Comparison of ENCODE assay signal across 18 mouse cellular contexts in genomic region chr10:70507880-70508279, GRCm38 (mm10).
DNase-seq lines count a peak whose midpoint lies in the region; ATAC-seq and TF ChIP-seq lines count a peak whose summit lies in the region.
"Had no signal": no experiment of that assay in that cellular context is flagged by ENCODE, and none has a peak within 500 bp of the region (broad histone marks: within the 10 kb centered on the region; RNA-seq: fewer than 3 reads in every experiment).

No protein-coding gene starts in this region.

- no peak for DNase-seq in lung, postnatal 0 days (ENCODE audit: low spot score)
- no peak for DNase-seq in lung, postnatal 10 days
- DNase-seq in R1 (ENCODE audit: low read depth, low spot score): peak; percentile 72
- peak; percentile 39 for DNase-seq in testis, postnatal 10 days (ENCODE audit: low spot score)
- no peak for DNase-seq in left cerebral cortex, postnatal 4 days
- DNase-seq: cerebellum, adult 8-10 months; heart, postnatal 10 days; kidney, postnatal 14 days; lung, adult 18-20 months; thymus, postnatal 36 days had no signal

- ATAC-seq in intestine, postnatal 0 days: no peak
- no peak for ATAC-seq in intestine, embryonic 16.5 days
- no peak for ATAC-seq in lung, postnatal 0 days
- no peak for ATAC-seq in kidney, embryonic 14.5 days (ENCODE audit: low FRiP score, low TSS enrichment)
- ATAC-seq: CD4-positive, CD25-positive, alpha-beta regulatory T cell, adult 4 months; midbrain, embryonic 16.5 days had no signal

- no peak for TF ChIP-seq EP300 in lung, postnatal 0 days (IDR thresholded peaks at IDR 0.05)

- WGBS in intestine, postnatal 0 days: 86% methylated on average over 3 of the region's 3 CpGs
- WGBS in intestine, embryonic 16.5 days: 93% methylated on average over 3 of the region's 3 CpGs
- 95% methylated on average over 3 of the region's 3 CpGs for WGBS in lung, postnatal 0 days
- 92% methylated on average over 3 of the region's 3 CpGs for WGBS in kidney, embryonic 14.5 days

- peak; percentile 41 for TF ChIP-seq CTCF in intestine, postnatal 0 days (IDR thresholded peaks at IDR 0.05; ENCODE audit: low read depth)
- peak; percentile 34 for TF ChIP-seq CTCF in lung, postnatal 0 days (IDR thresholded peaks at IDR 0.05)

- no peaks in the 10 kb centered on the region for H3K9me3 ChIP-seq in intestine, postnatal 0 days (ENCODE audit: control insufficient read depth)
- H3K9me3 ChIP-seq in intestine, embryonic 16.5 days (ENCODE audit: control insufficient read depth, low read length): peaks cover 5% of the 10 kb centered on the region; the same call in 1 of the 2 replicates
- H3K9me3 ChIP-seq in lung, postnatal 0 days (ENCODE audit: low read length): no peaks in the 10 kb centered on the region
- no peaks in the 10 kb centered on the region for H3K9me3 ChIP-seq in kidney, embryonic 14.5 days (ENCODE audit: control insufficient read depth, low read length)
- H3K9me3 ChIP-seq: hindbrain, embryonic 15.5 days; limb, embryonic 10.5 days had no signal

- H3K27ac ChIP-seq in intestine, postnatal 0 days (ENCODE audit: low read depth, low read length): no peak overlapping the region
- H3K27ac ChIP-seq in intestine, embryonic 16.5 days (ENCODE audit: low read length): no peak overlapping the region
- no peak overlapping the region for H3K27ac ChIP-seq in lung, postnatal 0 days (ENCODE audit: low read length)
- H3K27ac ChIP-seq in kidney, embryonic 14.5 days (ENCODE audit: low read depth, low read length): no peak overlapping the region
- H3K27ac ChIP-seq: forebrain, embryonic 12.5 days; hindbrain, embryonic 15.5 days; limb, embryonic 10.5 days had no signal

- H3K4me2 ChIP-seq in intestine, postnatal 0 days (replicated peaks; ENCODE audit: low read depth): no peak overlapping the region
- no peak overlapping the region for H3K4me2 ChIP-seq in intestine, embryonic 16.5 days (ENCODE audit: low read depth, low read length)
- H3K4me2 ChIP-seq in lung, postnatal 0 days (replicated peaks; ENCODE audit: low read depth, low read length): no peak overlapping the region
- no peak overlapping the region for H3K4me2 ChIP-seq in kidney, embryonic 14.5 days (replicated peaks; ENCODE audit: low read depth, low read length)
- H3K4me2 ChIP-seq: forebrain, embryonic 12.5 days; hindbrain, embryonic 15.5 days had no signal

- intact Hi-C loops in left cerebral cortex, postnatal 4 days (cut with DNase I): no loop called here

- H3K27me3 ChIP-seq in intestine, postnatal 0 days (replicated peaks; ENCODE audit: control insufficient read depth, insufficient read depth, low read length): no peaks in the 10 kb centered on the region
- no peaks in the 10 kb centered on the region for H3K27me3 ChIP-seq in intestine, embryonic 16.5 days (replicated peaks; ENCODE audit: control insufficient read depth, insufficient read depth, low read length)
- H3K27me3 ChIP-seq in lung, postnatal 0 days (replicated peaks; ENCODE audit: insufficient read depth, low read length): no peaks in the 10 kb centered on the region
- H3K27me3 ChIP-seq in kidney, embryonic 14.5 days (ENCODE audit: control insufficient read depth, insufficient read depth, low read length): no peaks in the 10 kb centered on the region
- H3K27me3 ChIP-seq: forebrain, embryonic 12.5 days; hindbrain, embryonic 15.5 days had no signal

- no peak overlapping the region for H3K4me3 ChIP-seq in intestine, postnatal 0 days (ENCODE audit: low read depth, low read length)
- no peak overlapping the region for H3K4me3 ChIP-seq in intestine, embryonic 16.5 days (ENCODE audit: low read length)
- no peak overlapping the region for H3K4me3 ChIP-seq in lung, postnatal 0 days (ENCODE audit: low read depth, low read length)
- H3K4me3 ChIP-seq in kidney, embryonic 14.5 days (ENCODE audit: low read length): no peak overlapping the region
- H3K4me3 ChIP-seq: forebrain, embryonic 12.5 days; hindbrain, embryonic 15.5 days; limb, embryonic 10.5 days had no signal

- no peak overlapping the region for H3K9ac ChIP-seq in intestine, postnatal 0 days (ENCODE audit: low read depth, low read length)
- H3K9ac ChIP-seq in intestine, embryonic 16.5 days (ENCODE audit: low read depth, low read length): no peak overlapping the region
- no peak overlapping the region for H3K9ac ChIP-seq in lung, postnatal 0 days (replicated peaks; ENCODE audit: low read depth)
- H3K9ac ChIP-seq in kidney, embryonic 14.5 days (ENCODE audit: low read depth, low read length): no peak overlapping the region
- H3K9ac ChIP-seq: forebrain, embryonic 12.5 days; hindbrain, embryonic 15.5 days had no signal

- H3K36me3 ChIP-seq in intestine, postnatal 0 days (ENCODE audit: control insufficient read depth, insufficient read depth): no peaks in the 10 kb centered on the region
- no peaks in the 10 kb centered on the region for H3K36me3 ChIP-seq in intestine, embryonic 16.5 days (ENCODE audit: control insufficient read depth, insufficient read depth, low read length)
- no peaks in the 10 kb centered on the region for H3K36me3 ChIP-seq in lung, postnatal 0 days (ENCODE audit: insufficient read depth, low read length)
- no peaks in the 10 kb centered on the region for H3K36me3 ChIP-seq in kidney, embryonic 14.5 days (ENCODE audit: control insufficient read depth, insufficient read depth, low read length)
- H3K36me3 ChIP-seq: forebrain, embryonic 12.5 days; hindbrain, embryonic 15.5 days; limb, embryonic 10.5 days had no signal

- H3K4me1 ChIP-seq in intestine, postnatal 0 days (replicated peaks; ENCODE audit: control insufficient read depth, insufficient read depth, low read length): no peaks in the 10 kb centered on the region
- H3K4me1 ChIP-seq in intestine, embryonic 16.5 days (ENCODE audit: control insufficient read depth, insufficient read depth, low read length): no peaks in the 10 kb centered on the region
- H3K4me1 ChIP-seq in lung, postnatal 0 days (ENCODE audit: insufficient read depth, low read depth, low read length): no peaks in the 10 kb centered on the region
- no peaks in the 10 kb centered on the region for H3K4me1 ChIP-seq in kidney, embryonic 14.5 days (ENCODE audit: control insufficient read depth, insufficient read depth, low read length)
- H3K4me1 ChIP-seq: limb, embryonic 10.5 days had no signal

Comparison
In these comparisons a context has a peak if more than half of its experiments do, and no peak if none do; other contexts are left out.
1. DNase-seq: peak in R1 (single experiment) and testis, postnatal 10 days (single experiment); none in lung, postnatal 0 days (single experiment), lung, postnatal 10 days (single experiment) and left cerebral cortex, postnatal 4 days (single experiment).